Mouse (Mus musculus) liver, embryonic 12.5 days (tissue): ENCODE results near the gene Wdr25. TPM values are rescaled to one million over a fixed set of nuclear protein-coding genes. Genes with fewer than 3 reads are reported as not detected.
A peak's percentile ranks its signal among the peaks of the same experiment; 100 is the strongest.

Experiments used
- ATAC-seq: fragments of 200-750 bp; cut with Nextera tagmentation; 2 replicates; pipeline ENCODE4 v1.8.0; 2017; ENCODE audit warnings: moderate number of reproducible peaks, mild to moderate bottlenecking, moderate library complexity
- H3K27ac ChIP-seq: fragments of 300-500 bp; sonication (generic); 2 replicates; pipeline ENCODE4 v1.5.1; 2016; ENCODE audit warnings: mild to moderate bottlenecking
- H3K27me3 ChIP-seq: fragments of 300-500 bp; sonication (generic); replicated peaks from 2 replicates; pipeline ENCODE4 v1.6.1; 2016; ENCODE audit warnings: mild to moderate bottlenecking, moderate library complexity
- H3K36me3 ChIP-seq: fragments of 300-500 bp; sonication (generic); 2 replicates; pipeline ENCODE4 v1.6.1; 2016; ENCODE audit warnings: mild to moderate bottlenecking, moderate library complexity
- H3K4me1 ChIP-seq: fragments of 300-500 bp; sonication (generic); 2 replicates; pipeline ENCODE4 v1.6.1; 2016
- H3K4me2 ChIP-seq: fragments of 300-500 bp; sonication (generic); 2 replicates; pipeline ENCODE4 v1.6.1; 2016; ENCODE audit warnings: mild to moderate bottlenecking, moderate library complexity
- H3K4me3 ChIP-seq: fragments of 300-500 bp; sonication (generic); 2 replicates; pipeline ENCODE4 v1.5.1; 2016; ENCODE audit warnings: mild to moderate bottlenecking, moderate library complexity
- H3K9ac ChIP-seq: fragments of 300-500 bp; sonication (generic); 2 replicates; pipeline ENCODE4 v1.6.1; 2016; ENCODE audit warnings: mild to moderate bottlenecking, moderate library complexity
- H3K9me3 ChIP-seq: fragments of 300-500 bp; sonication (generic); replicated peaks from 2 replicates; pipeline ENCODE4 v1.6.1; 2016; ENCODE audit warnings: mild to moderate bottlenecking, moderate library complexity
- WGBS: fragments of 180-500 bp; shearing (Covaris S2); methylation state at CpG from one replicate; pipeline ENCODE4 v1.1.7; 2016; ENCODE audit not compliant: insufficient replicate concordance; 5-methylcytosine and 5-hydroxymethylcytosine counted together
- polyA plus RNA-seq: library from polyadenylated mRNA; unstranded; fragments of >200 nt; fragmentation: Nextera tagmentation; extraction: Ambion mirVana; gene quantifications from 2 replicates; pipeline ENCODE4 v1.2.1, GENCODE M21; 2016

Gene Wdr25
- polyA plus RNA-seq, 1 experiment from 2014 or later, result 5.3 TPM

GRCm38 (mm10) chr12:108972234-108972633 lies 78.8 kb downstream of the Wdr25 start:
- Histone ChIP-seq H3K9me3 (no peaks in the 10 kb centered on the region), H3K36me3 (no peaks in the 10 kb centered on the region), H3K9ac (no peak overlapping the region), H3K4me2 (no peak overlapping the region), H3K4me1 (no peaks in the 10 kb centered on the region), H3K27me3 (no peaks in the 10 kb centered on the region), H3K27ac (no peak overlapping the region), H3K4me3 (no peak overlapping the region)
- no peak for ATAC-seq
- WGBS, result 77% methylated on average over 14 of the region's 14 CpGs

GRCm38 (mm10) chr12:108979977-108980376 lies 86.5 kb downstream of the Wdr25 start:
- Histone ChIP-seq H3K27me3 (no peaks in the 10 kb centered on the region), H3K27ac (no peak overlapping the region), H3K9ac (no peak overlapping the region), H3K4me3 (no peak overlapping the region), H3K4me1 (no peaks in the 10 kb centered on the region), H3K4me2 (no peak overlapping the region), H3K9me3 (no peaks in the 10 kb centered on the region), H3K36me3 (no peaks in the 10 kb centered on the region)
- WGBS, result 52% methylated on average over 10 of the region's 10 CpGs
- ATAC-seq, result no peak; the same call in 1 of the 2 replicates

- Histone ChIP-seq H3K9ac (no peak overlapping the region), H3K4me2 (no peak overlapping the region), H3K4me1 (no peaks in the 10 kb centered on the region), H3K27me3 (no peaks in the 10 kb centered on the region), H3K9me3 (no peaks in the 10 kb centered on the region), H3K27ac (no peak overlapping the region), H3K36me3 (no peaks in the 10 kb centered on the region), H3K4me3 (no peak overlapping the region)
- ATAC-seq, result no peak
- WGBS, result 71% methylated on average over 14 of the region's 14 CpGs
Observed at GRCm38 (mm10) chr12:108981941-108982683, 88.7 kb downstream of the Wdr25 start.

- Histone ChIP-seq H3K4me2 (no peak overlapping the region), H3K4me1 (no peaks in the 10 kb centered on the region), H3K9me3 (no peaks in the 10 kb centered on the region), H3K27me3 (no peaks in the 10 kb centered on the region), H3K36me3 (no peaks in the 10 kb centered on the region), H3K9ac (no peak overlapping the region), H3K27ac (no peak overlapping the region), H3K4me3 (no peak overlapping the region)
- 64% methylated on average over 6 of the region's 6 CpGs for WGBS
- ATAC-seq, result no peak
Observed at GRCm38 (mm10) chr12:108982684-108982960, 89.2 kb downstream of the Wdr25 start.

- ATAC-seq, result no peak
Observed at GRCm38 (mm10) chr12:108983496-108983895, 90.1 kb downstream of the Wdr25 start.

GRCm38 (mm10) chr12:108984471-108984870 lies 91.0 kb downstream of the Wdr25 start:
- no peak overlapping the region for H3K4me3 ChIP-seq
- WGBS, result 75% methylated on average over 8 of the region's 8 CpGs
- no peak overlapping the region for H3K27ac ChIP-seq
- no peaks in the 10 kb centered on the region for H3K36me3 ChIP-seq
- H3K27me3 ChIP-seq, result no peaks in the 10 kb centered on the region
- H3K4me1 ChIP-seq, result no peaks in the 10 kb centered on the region
- H3K4me2 ChIP-seq, result no peak overlapping the region
- ATAC-seq, result no peak
- no peak overlapping the region for H3K9ac ChIP-seq
- H3K9me3 ChIP-seq, result no peaks in the 10 kb centered on the region

More at GRCm38 (mm10) chr12:108983496-108983895, 90.1 kb downstream of the Wdr25 start:
- Histone ChIP-seq H3K36me3 (no peaks in the 10 kb centered on the region), H3K4me3 (no peak overlapping the region), H3K9ac (no peak overlapping the region), H3K27me3 (no peaks in the 10 kb centered on the region), H3K4me2 (no peak overlapping the region), H3K9me3 (no peaks in the 10 kb centered on the region), H3K4me1 (no peaks in the 10 kb centered on the region), H3K27ac (no peak overlapping the region)
- 56% methylated on average over 6 of the region's 6 CpGs for WGBS

- no peak for ATAC-seq
- H3K4me2 ChIP-seq, result no peak overlapping the region
Observed at GRCm38 (mm10) chr12:108985025-108985424, 91.6 kb downstream of the Wdr25 start.

GRCm38 (mm10) chr12:108987448-108987847 lies 94.0 kb downstream of the Wdr25 start:
- Histone ChIP-seq H3K27ac (no peak overlapping the region), H3K9me3 (no peaks in the 10 kb centered on the region), H3K4me3 (no peak overlapping the region), H3K36me3 (no peaks in the 10 kb centered on the region), H3K9ac (no peak overlapping the region), H3K27me3 (no peaks in the 10 kb centered on the region), H3K4me1 (no peaks in the 10 kb centered on the region), H3K4me2 (no peak overlapping the region)
- ATAC-seq, result no peak
- WGBS, result 85% methylated on average over 9 of the region's 9 CpGs

More at GRCm38 (mm10) chr12:108985025-108985424, 91.6 kb downstream of the Wdr25 start:
- no peaks in the 10 kb centered on the region for H3K4me1 ChIP-seq
- no peaks in the 10 kb centered on the region for H3K9me3 ChIP-seq
- H3K9ac ChIP-seq, result no peak overlapping the region
- no peaks in the 10 kb centered on the region for H3K36me3 ChIP-seq
- WGBS, result 65% methylated on average over 6 of the region's 6 CpGs
- no peak overlapping the region for H3K27ac ChIP-seq
- no peak overlapping the region for H3K4me3 ChIP-seq
- no peaks in the 10 kb centered on the region for H3K27me3 ChIP-seq

- 21% methylated on average over 9 of the region's 9 CpGs for WGBS
- Histone ChIP-seq H3K9ac (no peak overlapping the region), H3K4me1 (no peaks in the 10 kb centered on the region), H3K27ac (no peak overlapping the region), H3K36me3 (no peaks in the 10 kb centered on the region), H3K27me3 (peaks cover 5% of the 10 kb centered on the region; the same call in 1 of the 2 replicates), H3K9me3 (no peaks in the 10 kb centered on the region), H3K4me3 (no peak overlapping the region), H3K4me2 (no peak overlapping the region)
- no peak for ATAC-seq
Observed at GRCm38 (mm10) chr12:108990425-108990824, 97.0 kb downstream of the Wdr25 start.

- 48% methylated on average over 2 of the region's 2 CpGs for WGBS
- no peaks in the 10 kb centered on the region for H3K4me1 ChIP-seq
Observed at GRCm38 (mm10) chr12:108993046-108993445, 99.6 kb downstream of the Wdr25 start.

GRCm38 (mm10) chr12:108994436-108995031 lies 101.1 kb downstream of the Wdr25 start:
- H3K4me3 ChIP-seq, result no peak overlapping the region
- no peaks in the 10 kb centered on the region for H3K4me1 ChIP-seq
- H3K27me3 ChIP-seq, result peaks cover 5% of the 10 kb centered on the region
- WGBS, result 8% methylated on average over 19 of the region's 19 CpGs
- H3K36me3 ChIP-seq, result no peaks in the 10 kb centered on the region
- peak overlapping the region; percentile 17; the same call in 1 of the 2 replicates for H3K4me2 ChIP-seq
- 0 out of 2 replicates have a peak, but pooled peaks have one; percentile 35 for ATAC-seq
- no peak overlapping the region for H3K27ac ChIP-seq
- H3K9me3 ChIP-seq, result no peaks in the 10 kb centered on the region
- H3K9ac ChIP-seq, result no peak overlapping the region

More at GRCm38 (mm10) chr12:108993046-108993445, 99.6 kb downstream of the Wdr25 start:
- Histone ChIP-seq H3K36me3 (no peaks in the 10 kb centered on the region), H3K9me3 (no peaks in the 10 kb centered on the region), H3K9ac (no peak overlapping the region), H3K27ac (no peak overlapping the region), H3K4me3 (no peak overlapping the region), H3K27me3 (peaks cover 5% of the 10 kb centered on the region), H3K4me2 (no peak overlapping the region)
- ATAC-seq, result no peak

GRCm38 (mm10) chr12:108995976-108996636 lies 102.7 kb downstream of the Wdr25 start:
- no peak overlapping the region for H3K4me3 ChIP-seq
- no peaks in the 10 kb centered on the region for H3K9me3 ChIP-seq
- ATAC-seq, result no peak
- peaks cover 5% of the 10 kb centered on the region for H3K27me3 ChIP-seq
- no peaks in the 10 kb centered on the region for H3K4me1 ChIP-seq
- no peak overlapping the region for H3K9ac ChIP-seq
- WGBS, result 60% methylated on average over 12 of the region's 12 CpGs
- no peaks in the 10 kb centered on the region for H3K36me3 ChIP-seq
- H3K4me2 ChIP-seq, result no peak overlapping the region
- H3K27ac ChIP-seq, result no peak overlapping the region
